Mouse (Mus musculus): ENCODE measurements around the gene Spats1.

DNA sequence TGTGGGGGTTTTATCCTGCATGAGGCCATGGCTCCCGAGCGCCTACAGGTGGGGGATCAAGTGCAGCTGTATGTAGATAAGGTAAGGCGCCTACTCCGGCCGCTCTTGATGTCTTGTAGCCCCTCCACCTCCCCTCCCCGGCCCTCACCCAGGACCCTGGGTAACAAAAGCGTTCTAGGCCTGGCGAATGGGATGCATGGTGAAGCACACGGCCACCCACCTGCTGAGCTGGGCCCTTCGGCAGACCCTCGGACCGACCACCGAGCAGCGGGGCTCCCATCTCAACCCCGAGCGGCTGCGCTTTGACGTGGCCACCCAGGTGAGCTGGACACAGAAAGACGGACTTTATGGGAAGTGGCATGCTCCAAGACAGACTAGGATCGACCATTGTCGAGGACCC, 41.9 kb upstream of the Spats1 start:
- TF ChIP-seq TAL1 (IDR thresholded peaks at IDR 0.05; ENCODE audit: low read length) (no peak), GATA1 (IDR thresholded peaks at IDR 0.05; ENCODE audit: low read length) (no peak)

All from erythroblast, embryonic 14.5 days (primary cell).